Mouse (Mus musculus) liver, embryonic 14.5 days (tissue): ENCODE data around the gene Tfam. TPM values are rescaled to one million over a fixed set of nuclear protein-coding genes. Genes with fewer than 3 reads are reported as not detected.

Experiments
- ATAC-seq: fragments of 200-750 bp; cut with Nextera tagmentation; 2 replicates; pipeline ENCODE4 v1.8.0; 2017; ENCODE audit warnings: moderate number of reproducible peaks, mild to moderate bottlenecking, moderate library complexity; ENCODE audit not compliant: insufficient read depth
- DNase-seq, 3 experiments: peaks; one replicate each; pipeline ENCODE4 v3.0.0-alpha.2; 2012 to 2013; ENCODE audit warnings: low read depth in 3 of 3, low spot score in 3 of 3
- H3K27ac ChIP-seq: fragments of 300-500 bp; sonication (generic); 2 replicates; pipeline ENCODE4 v1.5.1; 2014; ENCODE audit warnings: moderate library complexity, mild to moderate bottlenecking, control low read depth, inconsistent platforms
- H3K27me3 ChIP-seq: fragments of 300-500 bp; sonication (generic); 2 replicates; pipeline ENCODE4 v1.6.1; 2014; ENCODE audit warnings: mild to moderate bottlenecking, low read length, moderate library complexity; ENCODE audit not compliant: control insufficient read depth, insufficient read depth
- H3K36me3 ChIP-seq: fragments of 300-500 bp; sonication (generic); replicated peaks from 2 replicates; pipeline ENCODE4 v1.6.1; 2014; ENCODE audit warnings: low read depth; ENCODE audit not compliant: control insufficient read depth, insufficient read depth
- H3K4me1 ChIP-seq, 2 experiments: fragments of 200-500 bp in 1 of 2; fragments of 300-500 bp in 1 of 2; sonication (generic) in 1 of 2; replicated peaks; 2 replicates each; pipeline ENCODE4 v1.6.1; 2012 to 2014; ENCODE audit warnings: antibody characterized with exemption in 1 of 2, inconsistent platforms in 1 of 2, low read length in 1 of 2; ENCODE audit not compliant: control insufficient read depth in 2 of 2, insufficient read depth in 2 of 2
- H3K4me2 ChIP-seq: fragments of 300-500 bp; sonication (generic); 2 replicates; pipeline ENCODE4 v1.6.1; 2014; ENCODE audit warnings: low read depth, mild to moderate bottlenecking, control low read depth, moderate library complexity
- H3K4me3 ChIP-seq, 2 experiments: fragments of 200-500 bp in 1 of 2; fragments of 300-500 bp in 1 of 2; sonication (generic) in 1 of 2; 2 replicates each; pipeline ENCODE4 v1.5.1; 2012 to 2014; ENCODE audit warnings: low read depth in 2 of 2, low read length in 2 of 2, mild to moderate bottlenecking in 2 of 2, control low read depth in 1 of 2, inconsistent platforms in 1 of 2, moderate library complexity in 1 of 2; ENCODE audit not compliant: insufficient read depth in 1 of 2
- H3K9ac ChIP-seq: fragments of 300-500 bp; sonication (generic); replicated peaks from 2 replicates; pipeline ENCODE4 v1.6.1; 2014; ENCODE audit warnings: mild to moderate bottlenecking, control low read depth, moderate library complexity
- H3K9me3 ChIP-seq: fragments of 300-500 bp; sonication (generic); 2 replicates; pipeline ENCODE4 v1.6.1; 2016; ENCODE audit warnings: low read length, mixed read lengths; ENCODE audit not compliant: control insufficient read depth
- CTCF ChIP-seq: IDR thresholded peaks from 2 replicates; pipeline ENCODE4 v1.5.1; 2016; ENCODE audit warnings: antibody characterized with exemption, low read depth, control low read depth
- EP300 ChIP-seq: IDR thresholded peaks from 2 replicates; pipeline ENCODE4 v1.6.1; 2016; ENCODE audit warnings: antibody characterized with exemption, low read depth
- WGBS: fragments of 180-500 bp; shearing (Covaris S2); extraction: QIAGEN DNeasy Blood & Tissue Kit; methylation state at CpG from one replicate; pipeline ENCODE4 v1.1.7; 2014; ENCODE audit not compliant: insufficient replicate concordance; 5-methylcytosine and 5-hydroxymethylcytosine counted together
- polyA plus RNA-seq, 2 experiments: library from polyadenylated mRNA; depleted of rRNA in 1 of 2; stranded (reverse) in 1 of 2; unstranded in 1 of 2; fragments of >200 nt; fragmentation: Nextera tagmentation in 1 of 2; extraction: Ambion mirVana in 1 of 2; gene quantifications; 2 replicates each; pipeline versions ENCODE4 v1.2.1 to v1.2.3; 2012 to 2014

Tfam gene
- polyA plus RNA-seq, 2 experiments, result 14.4 to 31.1 TPM

- H3K36me3 ChIP-seq, result no peaks in the 10 kb centered on the region
- no peak overlapping the region for H3K9ac ChIP-seq
- DNase-seq, result no peak
- H3K9me3 ChIP-seq, result no peaks in the 10 kb centered on the region
- no peaks in the 10 kb centered on the region for H3K27me3 ChIP-seq
- H3K4me1 ChIP-seq, result peaks cover 0 to 4% of the 10 kb centered on the region in 2 experiments; a peak in 1 of 4 replicates
- no peak overlapping the region for H3K27ac ChIP-seq
- TF ChIP-seq EP300, result no peak
- TF ChIP-seq CTCF, result no peak
- ATAC-seq, result no peak
- WGBS, result 65% methylated on average over 2 of the region's 2 CpGs
- H3K4me2 ChIP-seq, result no peak overlapping the region
- no peak overlapping the region for H3K4me3 ChIP-seq
These were observed 29.9 kb upstream of the Tfam start for GRCm38 (mm10) chr10:71267973-71268372.

GRCm38 (mm10) chr10:71267511-71267910 lies 29.4 kb upstream of the Tfam start:
- no peaks in the 10 kb centered on the region for H3K27me3 ChIP-seq
- ATAC-seq, result no peak
- H3K27ac ChIP-seq, result no peak overlapping the region
- no peak overlapping the region for H3K4me3 ChIP-seq
- H3K4me1 ChIP-seq, result peaks cover 0 to 4% of the 10 kb centered on the region in 2 experiments; a peak in 1 of 4 replicates
- TF ChIP-seq EP300 (no peak), CTCF (no peak)
- H3K9ac ChIP-seq, result no peak overlapping the region
- no peak for DNase-seq
- no peaks in the 10 kb centered on the region for H3K36me3 ChIP-seq
- H3K9me3 ChIP-seq, result no peaks in the 10 kb centered on the region
- H3K4me2 ChIP-seq, result no peak overlapping the region
- 72% methylated on average over 11 of the region's 11 CpGs for WGBS

- H3K9me3 ChIP-seq, result no peaks in the 10 kb centered on the region
- ATAC-seq, result no peak
- no peaks in the 10 kb centered on the region for H3K36me3 ChIP-seq
These were observed 27.0 kb upstream of the Tfam start for GRCm38 (mm10) chr10:71265067-71265466.

GRCm38 (mm10) chr10:71261637-71262036 lies 23.6 kb upstream of the Tfam start:
- Histone ChIP-seq H3K4me3 (no peak overlapping the region), H3K9me3 (no peaks in the 10 kb centered on the region), H3K4me1 (no peaks in the 10 kb centered on the region), H3K36me3 (no peaks in the 10 kb centered on the region), H3K4me2 (no peak overlapping the region), H3K27me3 (no peaks in the 10 kb centered on the region), H3K9ac (no peak overlapping the region), H3K27ac (no peak overlapping the region)
- 69% methylated on average over 8 of the region's 8 CpGs for WGBS
- DNase-seq (no peak), ATAC-seq (no peak)
- TF ChIP-seq EP300 (no peak), CTCF (no peak)

More at GRCm38 (mm10) chr10:71265067-71265466, 27.0 kb upstream of the Tfam start:
- DNase-seq, result no peak
- Histone ChIP-seq H3K9ac (no peak overlapping the region), H3K4me3 (no peak overlapping the region), H3K27me3 (no peaks in the 10 kb centered on the region), H3K4me1 (peaks cover 0 to 4% of the 10 kb centered on the region in 2 experiments; a peak in 1 of 4 replicates), H3K27ac (no peak overlapping the region), H3K4me2 (no peak overlapping the region)
- TF ChIP-seq CTCF (no peak), EP300 (no peak)
- 62% methylated on average over 4 of the region's 4 CpGs for WGBS

- Histone ChIP-seq H3K4me3 (no peak overlapping the region), H3K27me3 (no peaks in the 10 kb centered on the region), H3K27ac (no peak overlapping the region), H3K36me3 (no peaks in the 10 kb centered on the region; the same call in 1 of the 2 replicates), H3K4me1 (no peaks in the 10 kb centered on the region), H3K4me2 (no peak overlapping the region), H3K9ac (no peak overlapping the region), H3K9me3 (no peaks in the 10 kb centered on the region)
- TF ChIP-seq EP300, result no peak
- no peak for TF ChIP-seq CTCF
- WGBS, result 81% methylated on average over 5 of the region's 5 CpGs
- no peak for ATAC-seq
- DNase-seq, result no peak
These were observed 20.9 kb upstream of the Tfam start for GRCm38 (mm10) chr10:71258943-71259342.
